Mouse (Mus musculus) frontal cortex, postnatal 36 days (tissue): ENCODE measurements around the gene Eaf2.
"Not testable (repeated sequence)": the region's sequence is repeated elsewhere in the genome, so short reads cannot be mapped to it uniquely, and the experiment has no call there.

Experiments
- DNase-seq, 2 experiments: peaks; one replicate each; pipeline ENCODE4 v3.0.0; 2022; ENCODE audit warnings: low spot score in 2 of 2

Gene Eaf2

DNA sequence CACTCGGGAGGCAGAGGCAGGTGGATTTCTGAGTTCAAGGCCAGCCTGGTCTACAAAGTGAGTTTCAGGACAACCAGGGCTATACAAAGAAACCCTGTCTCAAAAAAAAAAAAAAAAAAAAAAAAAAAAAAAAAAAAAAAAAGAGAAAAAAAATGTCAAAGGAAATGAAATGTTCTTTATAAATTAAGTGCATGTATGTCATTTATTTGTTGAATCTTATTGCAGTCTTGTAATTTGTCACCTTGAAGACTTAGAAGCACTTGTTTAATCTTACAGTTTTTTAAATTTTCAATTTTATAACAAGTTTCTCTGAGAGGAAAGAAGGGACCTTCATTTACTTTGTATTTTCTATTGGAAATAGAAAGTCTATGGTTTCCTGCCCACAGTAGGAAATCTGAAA lies 27.9 kb downstream of the Eaf2 start:
- not testable (repeated sequence) for DNase-seq

DNA sequence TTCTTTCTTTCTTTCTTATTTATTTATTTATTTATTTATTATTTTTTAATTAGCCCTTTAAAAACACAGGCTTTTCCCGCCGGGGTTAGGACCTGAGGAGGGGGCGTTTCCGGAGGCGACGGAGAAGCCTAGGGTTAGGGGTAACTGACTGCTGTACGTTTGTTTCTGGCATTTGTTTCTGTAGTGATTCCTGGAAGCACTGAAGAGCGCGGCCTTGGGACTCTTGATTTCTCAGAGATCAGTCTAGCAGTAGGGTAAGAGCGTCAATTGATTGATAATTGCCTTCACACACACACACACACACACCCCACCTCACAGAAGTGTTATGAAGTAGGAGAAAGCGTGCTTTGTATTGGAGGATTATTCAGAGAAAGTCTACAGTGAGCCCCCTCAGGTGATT lies 46.0 kb downstream of the Eaf2 start:
- DNase-seq = no peak

DNA sequence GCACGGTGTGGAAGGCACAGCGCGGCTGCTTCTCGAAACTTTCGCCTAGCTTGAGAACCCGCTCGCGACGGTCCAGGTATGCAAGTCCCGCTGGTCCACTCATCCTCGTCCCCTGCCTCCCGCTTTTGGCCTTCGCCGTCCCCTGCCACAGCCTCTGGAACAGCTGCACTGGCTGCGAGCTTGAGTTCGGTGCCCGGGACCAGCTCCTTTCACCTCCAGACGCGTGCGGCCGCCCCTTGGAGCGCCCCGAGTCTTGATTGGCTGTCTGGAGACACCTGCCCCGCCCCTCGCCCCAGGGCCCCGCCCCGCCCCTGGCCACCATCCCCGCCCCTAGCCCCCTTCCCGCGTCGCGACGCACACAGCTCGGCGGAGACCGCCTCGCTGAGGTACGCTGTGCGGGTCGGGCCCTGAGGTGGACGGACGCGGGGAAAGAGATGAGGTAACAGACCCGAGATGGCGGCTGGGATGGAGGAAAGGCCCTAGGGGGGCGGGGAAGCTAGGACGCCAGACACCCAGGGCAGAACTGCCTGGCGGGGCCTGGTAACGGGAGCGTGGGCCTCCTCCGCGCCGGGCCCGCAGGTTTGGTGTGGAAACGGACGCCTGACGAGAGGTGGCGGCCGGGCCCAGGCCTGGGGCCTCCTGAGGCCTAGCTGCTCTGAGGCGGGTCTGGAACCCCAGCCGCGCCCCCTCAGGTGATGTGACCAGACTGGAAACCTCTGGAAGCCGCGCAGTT lies 46.6 kb downstream of the Eaf2 start, which contains the start of gene Iqcb1:
Iqcb1 (plus strand) TSS at position 332 of the 733 bp plus-strand sequence.
- DNase-seq = peak; percentile 76 to 77

GRCm38 (mm10) chr16:36827611-36828053 lies 47.2 kb downstream of the Eaf2 start:
- no peak for DNase-seq

- DNase-seq = no peak
These were observed 53.3 kb downstream of the Eaf2 start for GRCm38 (mm10) chr16:36821474-36821873.

- DNase-seq = no peak
These were observed 54.1 kb downstream of the Eaf2 start for GRCm38 (mm10) chr16:36820747-36821146.

DNA sequence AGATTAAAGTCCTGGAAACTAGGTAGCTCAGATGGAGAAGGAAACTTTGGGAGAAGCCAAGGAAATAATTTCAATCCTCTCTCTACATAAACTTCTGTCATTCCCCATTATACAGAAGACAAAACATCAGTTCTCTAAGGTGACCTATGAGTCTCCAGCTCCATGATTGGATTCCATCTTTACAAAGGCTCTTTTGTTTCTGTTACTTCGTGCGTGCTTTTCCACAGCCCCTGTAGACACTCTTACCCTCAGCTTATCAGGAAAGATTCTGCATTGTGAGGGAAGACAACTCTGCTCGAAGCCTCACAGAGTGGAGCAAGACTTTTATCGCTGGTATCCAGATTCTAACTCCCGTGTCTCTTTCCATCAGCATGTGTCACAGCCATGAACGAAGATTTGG lies 54.8 kb downstream of the Eaf2 start:
- no peak for DNase-seq

DNA sequence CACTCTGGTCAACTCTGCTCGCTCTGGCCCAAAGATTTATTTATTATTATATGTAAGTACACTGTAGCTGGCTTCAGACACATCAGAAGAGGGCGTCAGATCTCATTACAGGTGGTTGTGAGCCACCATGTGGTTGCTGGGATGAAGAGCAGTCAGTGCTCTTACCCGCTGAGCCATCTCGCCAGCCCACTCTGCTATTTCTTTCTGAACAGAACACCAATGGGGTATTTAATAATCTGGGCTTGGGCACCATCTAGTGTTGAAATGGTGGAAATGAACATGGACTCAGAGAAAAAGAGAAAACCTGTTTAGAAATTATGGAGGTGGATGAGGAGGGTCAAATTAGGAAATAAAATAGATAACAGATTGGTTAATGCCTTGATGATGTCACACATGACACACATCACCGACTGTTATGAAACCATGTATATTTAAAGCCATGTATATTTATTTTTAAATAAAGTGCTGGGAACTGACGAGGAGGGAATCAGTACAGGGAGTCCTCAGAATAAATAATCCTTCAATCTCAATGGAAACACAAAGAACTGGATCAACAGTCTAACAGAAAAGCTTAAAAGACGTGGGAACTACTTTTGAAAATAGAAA lies 57.4 kb downstream of the Eaf2 start:
- peak; percentile 60 to 85 for DNase-seq

GRCm38 (mm10) chr16:36816916-36817315 lies 57.9 kb downstream of the Eaf2 start:
- DNase-seq = no peak

- DNase-seq = no peak
These were observed 61.1 kb downstream of the Eaf2 start for GRCm38 (mm10) chr16:36813680-36814079.

GRCm38 (mm10) chr16:36808616-36809015 lies 66.2 kb downstream of the Eaf2 start:
- no peak for DNase-seq

- DNase-seq = no peak
These were observed 72.4 kb downstream of the Eaf2 start for GRCm38 (mm10) chr16:36802361-36802760.

GRCm38 (mm10) chr16:36798334-36798733 lies 76.5 kb downstream of the Eaf2 start:
- DNase-seq = no peak

DNA sequence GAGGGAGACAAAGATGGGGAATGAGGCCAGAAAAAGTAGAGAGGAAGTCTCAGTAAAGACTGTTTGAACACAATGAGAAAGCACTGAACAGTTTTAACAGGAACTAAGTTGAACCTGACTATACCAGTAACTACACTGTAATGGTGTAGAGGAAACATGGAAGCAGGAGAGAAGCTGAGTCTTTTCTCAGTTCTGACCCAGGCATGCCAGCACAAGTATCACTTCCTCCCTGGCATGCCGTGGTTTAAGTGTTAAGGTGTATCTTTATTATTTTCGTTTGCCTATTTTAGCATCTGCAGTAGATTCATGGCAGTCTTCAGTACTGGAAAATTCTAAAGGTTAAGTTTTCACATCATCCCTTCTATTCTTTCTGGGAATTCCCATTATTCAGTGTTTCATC lies 79.8 kb downstream of the Eaf2 start:
- no peak for DNase-seq

- DNase-seq = no peak
These were observed 84.6 kb downstream of the Eaf2 start for GRCm38 (mm10) chr16:36790166-36790565.

- no peak for DNase-seq
These were observed 88.3 kb downstream of the Eaf2 start for GRCm38 (mm10) chr16:36786466-36786865.

DNA sequence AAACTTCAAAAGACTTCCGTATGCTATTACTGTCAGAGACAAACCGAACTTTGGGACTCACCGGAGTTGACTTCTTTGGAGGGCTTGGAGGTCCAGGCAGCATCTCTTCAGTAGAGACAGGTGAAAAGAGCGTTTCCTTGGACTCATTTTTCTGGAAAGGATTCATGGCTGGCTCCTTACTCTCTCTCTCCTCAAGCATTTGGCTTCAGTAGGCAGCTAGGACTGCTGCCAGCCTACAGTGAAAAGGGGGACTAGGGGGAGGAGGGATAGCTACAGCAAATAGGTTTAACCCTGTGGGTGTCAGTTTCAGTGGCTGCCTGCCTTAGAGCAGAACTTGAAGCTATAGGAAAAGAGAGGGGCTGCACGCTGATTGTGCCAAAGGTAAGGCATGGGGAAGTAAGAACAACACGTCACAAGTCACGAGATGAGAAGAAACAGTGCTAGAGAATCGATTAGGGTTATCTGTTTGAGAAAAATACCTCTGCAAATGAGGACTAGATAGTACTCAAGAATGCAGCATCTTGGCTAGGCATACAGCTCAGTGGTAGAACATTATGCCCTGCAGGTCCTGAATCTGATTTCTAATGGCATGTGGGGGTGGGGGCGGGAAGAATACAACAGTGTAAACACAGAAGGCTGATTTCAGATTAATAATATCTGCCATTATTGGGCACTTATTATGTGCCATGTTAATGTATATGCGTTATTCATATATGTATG lies 90.0 kb downstream of the Eaf2 start, which contains the start of gene Slc15a2:
Slc15a2 (minus strand) TSS at position 369 of the 720 bp plus-strand sequence.
- peak; percentile 33 to 47 for DNase-seq

GRCm38 (mm10) chr16:36784146-36784545 lies 90.7 kb downstream of the Eaf2 start:
- peak in 1 of 2 experiments; percentile 19 for DNase-seq

DNA sequence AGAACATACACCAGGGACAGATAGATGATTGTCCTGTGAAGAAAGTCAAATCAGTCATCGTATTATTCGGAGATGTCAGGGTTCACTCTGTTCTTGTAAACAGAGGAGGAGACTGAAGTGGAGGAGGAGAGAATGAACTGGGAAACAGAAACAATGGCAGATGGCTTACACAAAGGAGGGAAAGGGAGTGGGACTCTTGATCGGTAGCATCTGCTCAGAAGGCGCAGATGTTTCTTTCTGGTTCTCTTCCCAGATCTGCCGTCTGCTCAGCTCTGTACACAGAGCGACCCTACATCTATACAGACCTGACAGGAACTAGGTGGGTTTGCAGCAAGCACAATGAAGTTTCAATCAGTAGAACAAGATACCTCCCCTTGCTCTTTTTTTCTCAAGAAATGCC lies 99.1 kb downstream of the Eaf2 start:
- DNase-seq = peak in 1 of 2 experiments; percentile 11

DNA sequence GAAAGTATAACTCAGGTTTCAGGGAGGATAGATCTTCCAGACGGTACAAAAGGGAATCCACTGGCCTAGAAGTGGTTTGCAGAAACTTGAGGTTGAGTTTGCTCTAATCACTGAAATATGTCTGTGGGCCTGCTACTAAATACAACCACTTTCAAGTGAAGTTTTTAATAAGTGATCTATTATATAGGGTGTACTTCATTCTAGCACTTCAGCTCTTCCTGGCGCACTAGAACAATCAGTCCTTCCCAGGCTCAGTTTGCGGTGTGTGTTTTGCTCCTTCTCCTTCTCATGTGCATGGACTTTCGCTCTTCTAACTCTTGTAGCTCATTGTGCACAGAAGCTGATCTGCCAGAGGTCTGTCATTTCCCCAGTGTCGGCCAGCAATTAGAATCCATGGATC lies 101.8 kb downstream of the Eaf2 start:
- no peak for DNase-seq

DNA sequence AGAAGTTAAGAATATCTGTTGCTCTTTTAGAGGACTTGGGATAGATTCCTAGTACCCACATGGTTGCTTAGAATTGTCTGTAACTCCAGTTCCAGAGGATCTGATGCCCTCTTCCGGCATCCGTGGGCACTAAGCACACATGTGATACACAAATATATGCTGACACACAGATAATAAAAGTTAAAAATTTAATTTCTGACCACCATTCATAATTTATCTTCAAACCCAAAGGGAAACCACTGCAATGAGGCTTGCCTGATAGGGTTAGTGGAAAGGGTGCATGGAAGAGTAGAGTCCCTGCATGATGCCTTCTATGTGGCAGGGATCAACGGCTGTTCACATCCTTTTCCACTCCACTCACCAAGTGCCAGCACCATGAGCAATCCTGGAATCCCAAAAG lies 103.1 kb downstream of the Eaf2 start:
- no peak for DNase-seq

DNA sequence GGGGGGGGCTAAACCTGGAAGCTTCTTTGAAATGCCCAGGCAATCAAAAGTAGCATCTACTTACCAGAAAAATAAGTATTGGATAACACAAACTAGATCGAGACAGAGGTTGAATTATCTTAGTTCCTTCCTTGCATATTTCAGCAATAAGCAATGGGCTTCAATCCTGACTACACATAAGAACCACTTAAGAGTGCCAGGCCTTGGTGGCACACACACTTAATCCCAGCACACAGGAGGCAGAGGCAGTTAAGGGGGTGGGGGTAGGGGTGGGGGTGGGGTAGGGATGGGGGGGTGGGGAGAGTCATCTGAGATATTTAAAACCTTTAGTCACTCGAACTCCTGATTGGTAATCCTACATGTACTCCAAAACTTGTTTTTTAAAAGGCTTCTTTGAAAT lies 103.6 kb downstream of the Eaf2 start:
- no peak for DNase-seq

- peak; percentile 11 to 25 for DNase-seq
These were observed 104.0 kb downstream of the Eaf2 start for GRCm38 (mm10) chr16:36770830-36771229.
